Mouse (Mus musculus) heart, embryonic 14.5 days (tissue): ENCODE measurements at regions not wholly inside any gene's neighbourhood (a gene's known extent, or its start where the extent isn't known, plus 50 kb on each side); places are given as distances from the start of the nearest gene placed in this dataset.

Experiments used
- ATAC-seq: fragments of 200-750 bp; cut with Nextera tagmentation; 2 replicates; pipeline ENCODE4 v1.8.0; 2017; ENCODE audit warnings: low read depth, moderate TSS enrichment; ENCODE audit not compliant: insufficient number of reproducible peaks, insufficient read depth, low FRiP score
- H3K27ac ChIP-seq, 2 experiments: fragments of 200-500 bp in 1 of 2; fragments of 300-500 bp in 1 of 2; sonication (generic) in 1 of 2; replicated peaks in 1 of 2; 2 replicates each; pipeline ENCODE4 v1.5.1; 2012 to 2014; ENCODE audit warnings: low read depth in 2 of 2, low read length in 2 of 2, control low read depth in 1 of 2, mild to moderate bottlenecking in 1 of 2, mixed read lengths in 1 of 2; ENCODE audit not compliant: control insufficient read depth in 1 of 2, insufficient read depth in 1 of 2
- H3K27me3 ChIP-seq: fragments of 300-500 bp; sonication (generic); 2 replicates; pipeline ENCODE4 v1.6.1; 2014; ENCODE audit warnings: mild to moderate bottlenecking, low read length, control low read depth; ENCODE audit not compliant: control insufficient read depth, insufficient read depth
- H3K36me3 ChIP-seq: fragments of 300-500 bp; sonication (generic); 2 replicates; pipeline ENCODE4 v1.6.1; 2014; ENCODE audit warnings: mild to moderate bottlenecking, control low read depth, low read length, mixed read lengths; ENCODE audit not compliant: control insufficient read depth, insufficient read depth
- H3K4me1 ChIP-seq, 2 experiments: fragments of 200-500 bp in 1 of 2; fragments of 300-500 bp in 1 of 2; sonication (generic) in 1 of 2; 2 replicates each; pipeline ENCODE4 v1.6.1; 2012 to 2014; ENCODE audit warnings: low read length in 2 of 2, control low read depth in 1 of 2, mixed read lengths in 1 of 2; ENCODE audit not compliant: control insufficient read depth in 2 of 2, insufficient read depth in 2 of 2
- H3K4me2 ChIP-seq: fragments of 300-500 bp; sonication (generic); 2 replicates; pipeline ENCODE4 v1.6.1; 2014; ENCODE audit warnings: mild to moderate bottlenecking, low read length
- H3K4me3 ChIP-seq, 2 experiments: fragments of 200-500 bp in 1 of 2; fragments of 300-500 bp in 1 of 2; sonication (generic) in 1 of 2; 2 replicates each; pipeline ENCODE4 v1.5.1; 2012 to 2014; ENCODE audit warnings: low read length in 2 of 2, mild to moderate bottlenecking in 2 of 2, control low read depth in 1 of 2, low read depth in 1 of 2, moderate library complexity in 1 of 2; ENCODE audit not compliant: control insufficient read depth in 1 of 2, insufficient read depth in 1 of 2
- H3K9ac ChIP-seq: fragments of 300-500 bp; sonication (generic); 2 replicates; pipeline ENCODE4 v1.6.1; 2014; ENCODE audit warnings: mild to moderate bottlenecking, low read length
- H3K9me3 ChIP-seq: fragments of 300-500 bp; sonication (generic); 2 replicates; pipeline ENCODE4 v1.6.1; 2016; ENCODE audit warnings: low read length, control low read depth; ENCODE audit not compliant: control insufficient read depth
- WGBS: fragments of 180-500 bp; shearing (Covaris S2); extraction: QIAGEN DNeasy Blood & Tissue Kit; methylation state at CpG from one replicate; pipeline ENCODE4 v1.1.7; 2014; 5-methylcytosine and 5-hydroxymethylcytosine counted together

DNA sequence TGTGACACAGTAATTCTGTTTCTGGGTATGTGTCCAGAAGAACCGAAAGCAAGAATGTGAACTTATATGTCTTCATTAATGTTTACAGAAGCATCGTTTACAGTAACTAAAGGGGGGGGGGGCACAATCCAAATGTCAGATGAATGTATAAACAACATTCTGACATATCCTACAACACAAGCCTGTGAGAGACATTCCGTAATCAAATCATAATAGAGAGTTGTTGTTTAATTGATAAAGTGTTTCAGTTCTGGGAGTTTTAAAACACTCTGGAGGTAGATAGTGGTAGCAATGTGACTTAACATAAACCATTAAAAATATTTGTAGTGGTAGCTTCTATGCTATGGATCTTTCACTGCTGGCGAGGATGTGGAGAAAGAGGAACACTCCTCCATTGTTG is 71.6 kb upstream of the Rnaseh2b start:
- no peak overlapping the region for H3K4me2 ChIP-seq
- H3K4me3 ChIP-seq = no peak overlapping the region
- no peak overlapping the region for H3K27ac ChIP-seq
- 79% methylated on average over 4 of the region's 4 CpGs for WGBS
- ATAC-seq = no peak
- no peaks in the 10 kb centered on the region for H3K27me3 ChIP-seq
- no peak overlapping the region for H3K9ac ChIP-seq
- H3K4me1 ChIP-seq = no peaks in the 10 kb centered on the region; a peak in 1 of 4 replicates
- H3K36me3 ChIP-seq = no peaks in the 10 kb centered on the region
- no peaks in the 10 kb centered on the region for H3K9me3 ChIP-seq
